Mouse (Mus musculus): ENCODE data around the gene Rnf220. TPM values are rescaled to one million over a fixed set of nuclear protein-coding genes. Genes with fewer than 3 reads are reported as not detected.

Rnf220 gene
- total RNA-seq, 2 experiments from 2014 or later, result 44.2 to 50.8 TPM

GRCm38 (mm10) chr4:117231208-117231607 is 265.6 kb downstream of the Rnf220 start:
- no peak for DNase-seq (ENCODE audit: low spot score)

- DNase-seq (ENCODE audit: low spot score), result no peak
Observed at GRCm38 (mm10) chr4:117230331-117230730, 266.5 kb downstream of the Rnf220 start.

- DNase-seq (ENCODE audit: low spot score), result no peak
Observed at GRCm38 (mm10) chr4:117229590-117229989, 267.3 kb downstream of the Rnf220 start.

- DNase-seq (ENCODE audit: low spot score), result no peak
Observed at GRCm38 (mm10) chr4:117225250-117225649, 271.6 kb downstream of the Rnf220 start.

DNA sequence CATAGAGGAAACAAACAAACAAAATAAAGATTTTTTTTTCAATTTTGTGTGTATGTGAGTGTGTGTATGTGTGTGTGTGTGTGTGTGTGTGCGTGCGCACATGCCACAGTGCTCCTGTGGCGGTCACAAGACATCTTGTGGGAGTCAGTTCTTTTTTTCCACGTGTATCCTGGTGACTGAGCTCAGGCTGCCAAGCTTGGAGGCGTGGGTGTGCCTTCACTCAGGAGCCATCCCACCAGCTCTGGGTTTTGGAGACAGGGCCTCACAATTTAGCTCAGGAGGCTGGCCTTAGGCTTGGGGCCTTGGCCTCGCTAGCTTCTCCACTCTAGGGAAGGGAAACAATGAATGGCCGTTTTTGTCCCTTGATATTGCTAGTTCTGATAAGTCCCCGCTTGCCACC is 272.7 kb downstream of the Rnf220 start:
- DNase-seq (ENCODE audit: low spot score), result no peak

- DNase-seq (ENCODE audit: low spot score), result no peak
Observed at GRCm38 (mm10) chr4:117223001-117223400, 273.9 kb downstream of the Rnf220 start.

DNA sequence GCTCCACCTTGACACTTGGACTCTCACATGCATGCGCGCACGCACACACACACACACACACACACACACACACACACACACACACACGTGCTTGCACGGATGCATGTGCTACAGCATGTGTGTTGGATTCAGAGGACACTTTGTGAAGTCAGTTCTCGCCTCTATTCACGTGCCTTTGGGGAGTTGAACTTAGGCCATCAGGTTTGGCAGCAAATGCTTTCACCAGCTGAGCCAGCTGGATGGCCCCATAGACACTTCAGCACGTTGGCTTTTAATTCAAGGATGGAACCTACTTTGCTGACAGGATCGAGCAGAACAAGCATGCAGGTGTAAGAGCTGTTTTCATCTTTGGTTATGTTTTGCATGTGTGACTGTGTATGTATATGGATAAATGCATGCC is 275.0 kb downstream of the Rnf220 start:
- no peak for DNase-seq (ENCODE audit: low spot score)

Other genes with a start within 250 kb of the Rnf220 start
- gene Tmem53, start 245.1 kb downstream of the Rnf220 start, total RNA-seq (2021), result 1 to 10 TPM; 4.5 to 6.9 TPM
- gene Armh1, start 244.9 kb downstream of the Rnf220 start, total RNA-seq (2021), result not detected
- gene Eri3, start 53.3 kb upstream of the Rnf220 start, total RNA-seq (2021), result 100 to 1,000 TPM in 1 of 2 experiments, 10 to 100 TPM in 1; 92.1 to 105 TPM
- gene Dmap1, start 185.2 kb upstream of the Rnf220 start, total RNA-seq (2021), result 10 to 100 TPM; 14.9 to 15.7 TPM
- gene Gm12845, start 227.4 kb upstream of the Rnf220 start, total RNA-seq (2021), result not detected

All from gastrocnemius, adult 18-20 months (tissue).